Comparison of ENCODE assay signal across 7 mouse cellular contexts in the genomic region with DNA sequence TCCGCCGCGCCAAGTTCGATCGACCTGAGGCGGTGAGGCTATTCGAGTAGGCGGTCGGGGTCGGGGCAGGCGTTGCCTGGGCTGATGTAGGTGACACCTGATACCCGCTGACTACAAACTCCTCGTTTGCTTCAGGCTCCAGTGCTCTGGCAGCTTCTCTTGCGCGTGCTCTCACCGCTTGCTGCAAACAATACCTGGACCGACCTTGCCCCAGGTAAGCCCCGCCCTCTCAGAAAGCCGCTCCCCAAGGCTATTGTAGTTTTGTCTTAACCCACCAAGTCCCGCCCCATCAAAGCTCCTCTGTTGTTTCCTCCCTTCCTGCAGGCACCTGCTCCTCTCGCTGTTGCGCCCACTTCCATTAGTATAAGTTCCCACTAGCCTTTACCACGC. TPM values are rescaled to one million over a fixed set of nuclear protein-coding genes. Genes with fewer than 3 reads are reported as not detected.
DNase-seq lines count a peak whose midpoint lies in the region; ATAC-seq and TF ChIP-seq lines count a peak whose summit lies in the region.

No protein-coding gene starts in this region.

- no peaks in the 10 kb centered on the region; the same call in 1 of the 2 replicates for H3K36me3 ChIP-seq in testis, adult 2 months (ENCODE audit: control insufficient read depth, insufficient read depth, low read length)
- H3K36me3 ChIP-seq in liver, embryonic 12.5 days, result peaks cover 33% of the 10 kb centered on the region

- H3K4me3 ChIP-seq in testis, adult 2 months (ENCODE audit: control insufficient read depth, low read depth, low read length), result peak overlapping the region; percentile 94
- peak overlapping the region; percentile 78 for H3K4me3 ChIP-seq in liver, embryonic 12.5 days

- H3K27me3 ChIP-seq in testis, adult 2 months (ENCODE audit: control insufficient read depth, insufficient read depth, low read length), result no peaks in the 10 kb centered on the region
- H3K27me3 ChIP-seq in liver, embryonic 12.5 days (replicated peaks), result peaks cover 19% of the 10 kb centered on the region

- DNase-seq in testis, postnatal 14 days (ENCODE audit: low spot score), result no peak
- no peak for DNase-seq in gastrocnemius, postnatal 25 days
- DNase-seq in adrenal gland, adult 18-20 months (ENCODE audit: low spot score in 2 of 2), result no peak
- no peak for DNase-seq in layer of hippocampus, adult 9-11 months

- peak overlapping the region; percentile 70 for H3K27ac ChIP-seq in testis, adult 2 months (ENCODE audit: control insufficient read depth, insufficient read depth, low read depth, low read length)
- H3K27ac ChIP-seq in liver, embryonic 12.5 days, result peak overlapping the region; percentile 75

- no peak for TF ChIP-seq CTCF in testis, adult 2 months (IDR thresholded peaks at IDR 0.05; ENCODE audit: control insufficient read depth, insufficient read depth, insufficient replicate concordance, low read depth, low read length)

- TF ChIP-seq POLR2A in testis, adult 2 months (IDR thresholded peaks at IDR 0.05; ENCODE audit: control insufficient read depth, low read depth, low read length), result no peak

- peaks cover 31% of the 10 kb centered on the region for H3K4me1 ChIP-seq in testis, adult 2 months (ENCODE audit: control insufficient read depth, insufficient read depth, low read length)
- peaks cover 45% of the 10 kb centered on the region for H3K4me1 ChIP-seq in liver, embryonic 12.5 days

- H3K4me2 ChIP-seq in liver, embryonic 12.5 days, result peak overlapping the region; percentile 94

- H3K9ac ChIP-seq in liver, embryonic 12.5 days, result peak overlapping the region; percentile 85

- H3K9me3 ChIP-seq in liver, embryonic 12.5 days (replicated peaks), result no peaks in the 10 kb centered on the region

- peak; percentile 1; the same call in 1 of the 2 replicates for ATAC-seq in erythroid progenitor cell, adult 5-6 weeks (replicated peaks; ENCODE audit: low FRiP score, poor library complexity, severe bottlenecking)
- ATAC-seq in liver, embryonic 12.5 days, result peak; percentile 22

- WGBS in liver, embryonic 12.5 days (ENCODE audit: insufficient replicate concordance), result under 1% methylated on average over 23 of the region's 23 CpGs

RNA-seq across cellular contexts. Expression of a gene that starts 0.3 kb away (rescaled TPM):
- polyA plus RNA-seq in testis, adult 2 months (2012; rRNA removed), result 46.9 and 48.0 TPM in 2 replicates
- total RNA-seq in erythroid progenitor cell, adult 5-6 weeks (2015; ENCODE audit: low replicate concordance), result 11.3 and 18.7 TPM in 2 replicates
- 18.9 and 38.9 TPM in 2 replicates for total RNA-seq in erythroid progenitor cell, adult 5-6 weeks (2017; ENCODE audit: low replicate concordance)
- 18.3 and 18.5 TPM in 2 replicates for polyA plus RNA-seq in liver, embryonic 12.5 days (2016; fragmentation: Nextera tagmentation; extraction: Ambion mirVana)
- total RNA-seq in gastrocnemius, postnatal 25 days (2021), result under 1 TPM; 0.46 to 0.54 TPM
- under 1 TPM; 0.83 to 0.93 TPM for total RNA-seq in adrenal gland, adult 18-20 months (2021)

RNA-seq across cellular contexts. Expression of a gene that starts 10.4 kb away (rescaled TPM):
- polyA plus RNA-seq in testis, adult 2 months (2012; rRNA removed), result 30.4 and 106 TPM in 2 replicates
- total RNA-seq in erythroid progenitor cell, adult 5-6 weeks (2015; ENCODE audit: low replicate concordance), result 106 and 143 TPM in 2 replicates
- total RNA-seq in erythroid progenitor cell, adult 5-6 weeks (2017; ENCODE audit: low replicate concordance), result 93.8 and 176 TPM in 2 replicates
- polyA plus RNA-seq in liver, embryonic 12.5 days (2016; fragmentation: Nextera tagmentation; extraction: Ambion mirVana), result 96.9 and 99.8 TPM in 2 replicates
- 100 to 1,000 TPM in 1 of 2 experiments, 10 to 100 TPM in 1; 90.0 to 150 TPM for total RNA-seq in gastrocnemius, postnatal 25 days (2021)
- total RNA-seq in adrenal gland, adult 18-20 months (2021), result 100 to 1,000 TPM in 1 of 2 experiments, 10 to 100 TPM in 1; 52.9 to 106 TPM

RNA-seq across cellular contexts. Expression of a gene that starts 16.5 kb away (rescaled TPM):
- polyA plus RNA-seq in testis, adult 2 months (2012; rRNA removed), result 178 and 179 TPM in 2 replicates
- total RNA-seq in erythroid progenitor cell, adult 5-6 weeks (2015; ENCODE audit: low replicate concordance), result 22.7 and 54.1 TPM in 2 replicates
- 16.0 and 29.5 TPM in 2 replicates for total RNA-seq in erythroid progenitor cell, adult 5-6 weeks (2017; ENCODE audit: low replicate concordance)
- polyA plus RNA-seq in liver, embryonic 12.5 days (2016; fragmentation: Nextera tagmentation; extraction: Ambion mirVana), result 52.1 and 53.5 TPM in 2 replicates
- 10 to 100 TPM; 39.5 to 52.5 TPM for total RNA-seq in gastrocnemius, postnatal 25 days (2021)
- 10 to 100 TPM; 48.1 to 55.6 TPM for total RNA-seq in adrenal gland, adult 18-20 months (2021)

RNA-seq across cellular contexts. Expression of a gene that starts 29.2 kb away (rescaled TPM):
- 1.0 and 1.3 TPM in 2 replicates for polyA plus RNA-seq in testis, adult 2 months (2012; rRNA removed)
- not detected in 2 replicates for total RNA-seq in erythroid progenitor cell, adult 5-6 weeks (2015; ENCODE audit: low replicate concordance)
- total RNA-seq in erythroid progenitor cell, adult 5-6 weeks (2017; ENCODE audit: low replicate concordance), result not detected in 2 replicates
- polyA plus RNA-seq in liver, embryonic 12.5 days (2016; fragmentation: Nextera tagmentation; extraction: Ambion mirVana), result 1.0 and 1.2 TPM in 2 replicates
- under 1 TPM; 0.33 to 0.46 TPM for total RNA-seq in gastrocnemius, postnatal 25 days (2021)
- total RNA-seq in adrenal gland, adult 18-20 months (2021), result 1 to 10 TPM; 5.4 to 7.2 TPM

RNA-seq across cellular contexts. Expression of a gene that starts 58.5 kb away (rescaled TPM):
- polyA plus RNA-seq in testis, adult 2 months (2012; rRNA removed), result 57.9 and 63.9 TPM in 2 replicates
- total RNA-seq in erythroid progenitor cell, adult 5-6 weeks (2015; ENCODE audit: low replicate concordance), result 27.2 and 40.4 TPM in 2 replicates
- 17.6 and 21.6 TPM in 2 replicates for total RNA-seq in erythroid progenitor cell, adult 5-6 weeks (2017; ENCODE audit: low replicate concordance)
- polyA plus RNA-seq in liver, embryonic 12.5 days (2016; fragmentation: Nextera tagmentation; extraction: Ambion mirVana), result 7.2 and 7.7 TPM in 2 replicates
- 10 to 100 TPM; 29.3 to 34.4 TPM for total RNA-seq in gastrocnemius, postnatal 25 days (2021)
- total RNA-seq in adrenal gland, adult 18-20 months (2021), result 10 to 100 TPM; 61.6 to 89.6 TPM

Comparison
In these comparisons a context has a peak if more than half of its experiments do, and no peak if none do; other contexts are left out.
1. RNA of a gene that starts 0.3 kb away (total RNA-seq): 11.3 to 38.9 TPM in erythroid progenitor cell, adult 5-6 weeks; 0.83 to 0.93 TPM in adrenal gland, adult 18-20 months and 0.46 to 0.54 TPM in gastrocnemius, postnatal 25 days; every median in the first group is over 4 times any median in the second.